Mouse (Mus musculus) frontal cortex, postnatal 10 days (tissue): Measurements from ENCODE around the gene Thy1.

ENCODE experiments used
- DNase-seq, 2 experiments: peaks; one replicate each; pipeline ENCODE4 v3.0.0; 2022; ENCODE audit warnings: low spot score in 2 of 2, mixed read lengths in 1 of 2

Thy1 gene

GRCm38 (mm10) chr9:44042836-44043707, at the start of gene Thy1:
Gene Thy1 (plus strand): TSS chr9:44043384.
- DNase-seq, result peak; percentile 69 to 73

DNA sequence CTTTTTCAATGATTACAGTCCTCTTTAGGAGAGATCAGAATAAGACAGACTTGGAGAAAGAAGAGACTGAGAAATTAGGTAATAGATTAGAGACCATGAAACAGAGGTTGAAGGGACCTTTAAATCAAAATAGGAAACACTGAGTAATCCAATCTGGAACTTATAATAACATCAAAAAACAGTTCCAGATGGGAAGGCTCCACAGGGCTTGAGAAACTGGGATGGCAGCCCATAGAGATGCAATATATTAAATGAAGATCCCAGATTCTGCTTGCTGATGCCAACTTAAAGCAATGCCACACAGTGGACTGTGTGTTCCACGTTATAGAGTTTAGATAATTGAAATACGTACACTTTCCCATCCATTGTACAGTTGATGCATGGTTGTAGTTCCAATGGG, 45.5 kb upstream of the Thy1 start:
- DNase-seq, result no peak

GRCm38 (mm10) chr9:43998851-43999250, 44.3 kb upstream of the Thy1 start:
- no peak for DNase-seq

- DNase-seq, result no peak
Observed at GRCm38 (mm10) chr9:44004362-44004761, 38.8 kb upstream of the Thy1 start.

DNA sequence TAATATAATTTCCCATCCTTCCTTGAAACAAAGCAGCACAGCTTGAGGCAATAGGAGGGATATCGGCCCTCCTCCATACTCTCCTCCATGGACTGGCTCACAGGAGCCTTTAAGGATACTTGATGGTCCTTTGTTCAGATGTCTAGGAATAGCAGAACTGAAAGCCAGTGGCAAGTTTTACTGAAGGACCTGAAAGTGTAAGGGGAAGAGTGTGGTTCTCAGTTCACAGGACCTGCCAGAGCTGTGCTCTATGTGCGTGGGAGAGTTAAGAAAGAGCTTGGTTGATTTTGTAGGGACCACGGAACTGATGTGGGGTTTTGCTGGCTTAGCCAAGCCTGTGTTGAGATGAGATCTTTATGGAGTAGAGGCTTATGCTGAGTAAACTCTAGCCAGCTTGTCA, 37.9 kb upstream of the Thy1 start:
- no peak for DNase-seq

- DNase-seq, result no peak
Observed at GRCm38 (mm10) chr9:44007323-44007722, 35.9 kb upstream of the Thy1 start.

DNA sequence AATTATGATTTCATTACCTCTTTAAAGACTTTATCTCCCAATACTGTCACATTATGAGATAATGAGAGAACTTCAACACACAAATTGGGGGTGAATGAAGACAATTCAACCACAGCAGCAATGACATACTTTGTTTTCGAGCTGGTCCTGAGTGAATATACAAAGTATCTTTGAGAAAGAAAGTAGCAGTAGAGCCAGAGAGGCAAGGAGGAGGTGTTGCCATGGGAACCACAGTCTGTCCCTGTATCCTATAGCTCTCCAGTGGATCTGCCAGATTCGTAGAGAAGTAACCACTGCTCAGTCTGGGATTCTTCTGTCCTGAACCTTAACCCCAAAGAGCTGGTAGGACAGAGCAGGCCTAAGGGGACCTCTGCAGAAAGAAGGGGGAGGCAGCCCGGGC, 35.2 kb upstream of the Thy1 start:
- no peak for DNase-seq

DNA sequence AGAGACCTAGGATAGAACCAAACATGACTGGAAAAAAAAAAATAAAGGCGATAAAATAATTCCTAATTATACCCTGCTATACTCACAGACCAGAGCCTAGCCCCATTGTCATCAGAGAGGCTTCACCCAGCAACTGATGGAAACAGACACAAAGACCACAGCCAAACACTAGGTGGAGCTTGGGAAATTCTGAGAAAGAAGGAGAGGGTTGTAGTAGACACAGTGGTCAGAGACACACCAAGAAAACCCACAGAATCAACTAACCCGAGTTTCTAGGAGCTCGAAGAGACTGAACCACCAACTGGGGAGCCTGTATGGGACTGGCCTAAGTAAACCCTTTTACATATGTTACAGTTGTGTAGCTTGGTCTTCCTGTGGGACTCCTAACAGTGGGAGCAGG, 32.3 kb upstream of the Thy1 start:
- no peak for DNase-seq

- DNase-seq, result no peak
Observed at GRCm38 (mm10) chr9:44011668-44012067, 31.5 kb upstream of the Thy1 start.

DNA sequence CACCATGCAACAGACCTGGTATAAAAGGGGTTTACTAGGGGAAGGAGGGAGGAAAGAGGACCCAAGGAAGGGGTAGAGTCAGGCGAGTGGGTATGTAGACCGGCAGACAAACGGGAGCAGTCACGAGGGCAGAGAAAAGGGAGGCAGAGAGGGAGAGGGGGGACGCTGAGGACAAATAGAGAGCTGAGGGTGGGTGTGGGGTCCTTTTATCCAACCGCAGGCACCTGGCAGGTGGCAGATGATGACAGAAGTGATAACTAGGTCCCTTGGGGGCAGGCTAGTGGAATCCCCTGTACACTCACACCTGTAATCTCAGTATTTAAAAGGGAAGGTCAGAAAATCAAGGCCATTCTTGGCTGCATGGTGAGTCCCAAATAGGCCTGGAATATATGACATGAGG, 31.0 kb upstream of the Thy1 start:
- no peak for DNase-seq

- DNase-seq, result peak; percentile 19 to 28
Observed at GRCm38 (mm10) chr9:44012761-44013301, 30.4 kb upstream of the Thy1 start.

DNA sequence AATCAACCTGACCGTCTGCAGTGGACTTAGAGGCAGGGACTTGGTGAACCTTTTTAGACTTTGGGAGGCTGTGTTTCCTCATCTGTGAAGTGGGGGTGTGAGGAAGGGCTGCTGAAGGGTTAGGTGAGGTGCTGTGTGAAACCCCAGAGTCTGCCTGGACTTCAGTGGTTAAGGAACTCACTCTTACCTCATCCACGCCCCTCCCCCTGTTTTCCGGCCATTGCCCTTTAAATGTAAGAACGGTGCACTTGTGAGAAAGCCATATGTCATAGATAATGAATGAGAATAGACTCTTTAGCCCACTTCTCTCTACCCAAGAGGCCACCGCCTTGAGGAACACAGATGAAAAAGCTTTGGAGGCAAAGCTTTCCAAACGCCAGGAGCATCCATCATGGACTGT, 29.4 kb upstream of the Thy1 start:
- DNase-seq, result no peak

- no peak for DNase-seq
Observed at GRCm38 (mm10) chr9:44016304-44016703, 26.9 kb upstream of the Thy1 start.

- no peak for DNase-seq
Observed at GRCm38 (mm10) chr9:44017846-44018245, 25.3 kb upstream of the Thy1 start.

- DNase-seq, result no peak
Observed at GRCm38 (mm10) chr9:44020001-44020400, 23.2 kb upstream of the Thy1 start.

GRCm38 (mm10) chr9:44022100-44022847, 20.9 kb upstream of the Thy1 start:
- no peak for DNase-seq

DNA sequence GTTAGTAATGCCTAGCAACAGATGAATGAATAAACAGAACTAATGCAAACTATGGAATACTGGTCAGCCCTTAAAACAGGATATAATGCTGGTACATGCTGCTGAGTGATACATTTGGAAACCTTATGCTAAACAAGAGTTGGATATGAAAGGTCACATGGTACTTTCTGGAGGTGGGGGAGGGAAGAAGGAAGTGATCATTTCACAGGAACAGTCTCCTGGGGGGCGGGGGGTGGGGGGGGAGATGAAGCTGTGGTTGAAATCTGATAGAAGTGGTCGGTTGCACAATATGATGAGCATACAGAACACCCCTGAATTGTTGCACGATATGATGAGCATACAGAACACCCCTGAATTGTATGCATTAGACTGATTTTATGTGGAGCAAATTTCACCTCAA, 19.1 kb upstream of the Thy1 start:
- DNase-seq, result no peak

DNA sequence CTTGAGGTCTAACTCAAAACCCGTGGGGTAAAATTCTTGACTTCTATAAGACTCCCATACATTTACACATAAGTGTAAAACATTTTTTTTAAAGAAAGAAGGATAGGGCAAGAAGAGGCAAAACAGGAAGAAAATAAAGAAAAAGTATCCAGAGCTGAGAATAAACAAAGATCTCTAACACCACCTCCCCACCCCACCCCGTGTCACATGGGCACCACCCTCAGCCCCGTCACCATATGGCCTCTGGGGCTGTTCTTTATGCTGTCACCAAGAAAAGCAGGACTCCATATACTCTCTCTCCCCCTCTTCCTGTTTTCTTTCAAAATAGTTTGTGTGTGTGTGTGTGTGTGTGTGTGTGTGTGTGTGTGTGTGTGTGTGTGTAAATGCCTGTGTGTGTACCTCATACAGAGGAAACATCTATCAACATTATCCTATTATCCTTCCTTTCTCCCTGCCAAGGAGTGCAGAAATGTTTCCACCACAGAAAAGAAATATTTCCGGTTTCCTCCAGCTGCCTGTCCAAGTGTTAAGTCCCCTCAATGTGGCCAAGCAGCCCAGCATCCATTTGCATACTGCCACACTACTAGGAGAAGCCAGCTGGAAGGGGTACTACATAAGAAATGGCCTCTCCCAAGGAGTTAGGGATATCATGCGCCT, 13.5 kb upstream of the Thy1 start:
- DNase-seq, result no peak

DNA sequence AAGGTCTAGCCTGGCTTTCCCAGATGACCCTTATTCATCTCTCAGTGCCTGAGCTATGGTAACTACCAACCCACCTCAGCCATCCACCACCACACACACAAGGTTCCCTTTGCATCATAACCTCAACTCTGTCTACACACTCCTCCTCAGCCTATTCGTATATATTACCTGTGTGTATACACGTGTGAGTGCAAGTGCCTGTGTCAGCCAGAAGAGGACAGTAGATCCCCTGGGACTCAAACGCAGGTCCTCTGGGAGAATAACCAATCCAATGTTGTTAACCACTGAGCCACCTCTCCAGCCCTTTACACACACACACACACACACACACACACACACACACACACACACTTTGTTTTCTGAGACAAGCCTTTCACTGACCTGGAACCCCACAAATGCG, 12.5 kb upstream of the Thy1 start:
- no peak for DNase-seq

- DNase-seq, result no peak
Observed at GRCm38 (mm10) chr9:44031079-44031478, 12.1 kb upstream of the Thy1 start.

DNA sequence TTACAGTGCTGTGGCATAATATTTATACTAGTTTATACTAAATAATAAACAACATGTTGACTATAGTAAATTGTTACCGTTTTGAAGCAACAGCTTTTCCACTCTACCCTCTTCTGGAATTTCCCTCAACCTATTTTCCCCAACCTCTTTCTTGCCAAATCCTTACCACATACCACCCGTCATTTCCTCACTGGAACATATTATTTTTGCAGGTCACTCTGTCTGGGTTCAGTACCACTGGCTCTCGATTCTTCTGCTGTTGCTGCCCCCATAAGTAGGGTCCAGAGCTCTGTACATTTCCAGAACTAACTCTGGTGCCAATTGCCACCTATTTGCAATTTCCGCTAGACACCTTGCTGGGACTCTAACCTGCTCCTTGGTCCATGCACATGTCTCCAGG, 11.2 kb upstream of the Thy1 start:
- no peak for DNase-seq

GRCm38 (mm10) chr9:44033317-44033716, 9.9 kb upstream of the Thy1 start:
- DNase-seq, result no peak
